Mouse (Mus musculus) E14TG2a.4 (cell line): Measurements from ENCODE around the gene Csnk2b.

Source experiments
- CTCF ChIP-seq: conservative IDR thresholded peaks from 2 replicates; pipeline ENCODE4 v1.5.1; 2014; ENCODE audit warnings: low read length
- NANOG ChIP-seq: IDR thresholded peaks from 2 replicates; pipeline ENCODE4 v1.6.1; 2014; ENCODE audit warnings: borderline replicate concordance, low read length, mixed read lengths
- POU5F1 ChIP-seq: IDR thresholded peaks from 2 replicates; pipeline ENCODE4 v1.6.1; 2014; ENCODE audit warnings: low read length, borderline replicate concordance

DNA sequence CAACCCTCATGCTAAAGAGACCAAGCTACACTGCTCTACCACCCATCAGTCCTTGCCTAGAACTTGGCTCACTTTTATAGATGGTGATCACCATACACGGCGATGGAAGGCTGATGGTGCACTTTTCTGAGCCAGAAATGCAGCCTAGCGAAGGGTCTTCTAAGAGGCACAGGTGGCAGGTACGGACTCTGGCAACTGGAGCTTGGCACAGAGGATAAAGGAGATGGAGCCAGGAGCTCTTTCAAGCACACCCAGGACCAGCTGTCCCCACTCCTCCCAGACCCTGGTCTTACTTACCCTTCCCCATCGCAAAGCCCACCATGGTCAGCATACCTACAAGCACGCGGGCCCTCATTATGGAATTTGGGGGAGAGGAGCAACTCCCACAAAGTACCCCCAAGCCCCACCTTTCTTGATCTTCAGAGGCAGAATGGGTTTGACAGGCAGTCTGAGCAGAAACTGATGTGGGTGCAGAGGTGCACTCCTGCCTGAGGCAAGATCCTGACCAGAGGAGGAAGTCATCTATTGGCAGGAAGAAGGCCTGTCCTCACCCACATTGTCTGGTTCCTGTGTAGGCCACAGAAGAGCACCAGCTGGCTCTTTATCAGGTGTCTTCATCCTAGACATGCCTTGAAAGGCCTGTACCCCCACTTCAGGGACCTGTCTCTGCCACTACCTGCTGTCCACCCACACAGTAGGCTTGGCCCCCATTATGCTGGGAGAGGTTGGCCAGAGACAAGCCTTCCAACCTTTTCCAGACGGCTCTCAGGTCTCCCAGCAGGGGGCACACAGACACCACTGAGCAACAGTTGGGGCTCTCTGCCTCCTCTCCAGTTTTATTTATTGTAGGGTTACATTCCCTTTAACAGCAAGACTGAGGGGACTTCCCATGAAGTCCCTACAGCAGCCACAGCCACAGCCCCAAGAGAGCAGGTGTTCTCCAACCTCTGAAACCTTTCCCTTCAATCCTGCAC, 6.5 kb downstream of the Csnk2b start, which contains the start of gene Ly6g5b:
- TF ChIP-seq CTCF (no peak), POU5F1 (no peak), NANOG (no peak)
